Mouse (Mus musculus) neural tube, embryonic 15.5 days (tissue): ENCODE results near the gene Prkd1. TPM values are rescaled to one million over a fixed set of nuclear protein-coding genes. Genes with fewer than 3 reads are reported as not detected.

Source experiments
- ATAC-seq: fragments of 200-750 bp; cut with Nextera tagmentation; 2 replicates; pipeline ENCODE4 v1.8.0; 2017; ENCODE audit warnings: mild to moderate bottlenecking, moderate TSS enrichment, moderate library complexity; ENCODE audit not compliant: low FRiP score
- H3K27ac ChIP-seq: fragments of 300-500 bp; sonication (generic); replicated peaks from 2 replicates; pipeline ENCODE4 v1.5.1; 2015; ENCODE audit warnings: mild to moderate bottlenecking, inconsistent platforms
- H3K27me3 ChIP-seq: fragments of 300-500 bp; sonication (generic); replicated peaks from 2 replicates; pipeline ENCODE4 v1.6.1; 2015; ENCODE audit warnings: inconsistent platforms
- H3K36me3 ChIP-seq: fragments of 300-500 bp; sonication (generic); 2 replicates; pipeline ENCODE4 v1.6.1; 2015; ENCODE audit warnings: inconsistent platforms
- H3K4me1 ChIP-seq: fragments of 300-500 bp; sonication (generic); 2 replicates; pipeline ENCODE4 v1.6.1; 2015; ENCODE audit warnings: inconsistent platforms
- H3K4me2 ChIP-seq: fragments of 300-500 bp; sonication (generic); 2 replicates; pipeline ENCODE4 v1.6.1; 2015; ENCODE audit warnings: inconsistent platforms, mild to moderate bottlenecking, moderate library complexity
- H3K4me3 ChIP-seq: fragments of 300-500 bp; sonication (generic); replicated peaks from 2 replicates; pipeline ENCODE4 v1.5.1; 2015; ENCODE audit warnings: mild to moderate bottlenecking, inconsistent platforms
- H3K9ac ChIP-seq: fragments of 300-500 bp; sonication (generic); replicated peaks from 2 replicates; pipeline ENCODE4 v1.6.1; 2015; ENCODE audit warnings: mild to moderate bottlenecking, inconsistent platforms
- H3K9me3 ChIP-seq: fragments of 300-500 bp; sonication (generic); replicated peaks from 2 replicates; pipeline ENCODE4 v1.6.1; 2016; ENCODE audit warnings: inconsistent platforms
- WGBS: fragments of 180-500 bp; shearing (Covaris S2); methylation state at CpG from one replicate; pipeline ENCODE4 v1.1.7; 2015; ENCODE audit warnings: mixed read lengths; 5-methylcytosine and 5-hydroxymethylcytosine counted together
- polyA plus RNA-seq: library from polyadenylated mRNA; unstranded; fragments of >200 nt; fragmentation: Nextera tagmentation; extraction: Ambion mirVana; gene quantifications from 2 replicates; pipeline ENCODE4 v1.2.1, GENCODE M21; 2015

Prkd1 gene
- polyA plus RNA-seq, 1 experiment from 2014 or later, result 2.9 TPM

DNA sequence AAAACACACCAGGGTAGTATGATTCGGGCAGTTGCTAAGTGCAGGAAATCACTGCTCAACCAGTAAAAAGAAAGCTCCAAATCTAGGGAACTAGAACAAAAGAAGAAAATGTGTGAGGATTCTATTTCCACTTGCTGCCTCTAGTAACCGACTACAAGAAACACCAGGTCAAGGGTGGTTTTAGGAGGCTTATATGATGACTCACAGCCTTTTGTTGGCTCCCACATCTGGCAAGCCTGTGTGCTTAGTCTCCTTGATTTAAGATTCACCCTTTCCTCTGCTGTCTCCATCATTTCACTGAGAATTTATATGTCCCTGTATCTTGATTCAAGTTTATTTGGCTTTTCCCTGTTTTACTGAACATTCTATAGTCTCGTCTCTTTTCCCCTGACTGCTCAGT lies 339.6 kb downstream of the Prkd1 start:
- Histone ChIP-seq H3K36me3 (no peaks in the 10 kb centered on the region), H3K4me3 (no peak overlapping the region), H3K27ac (no peak overlapping the region), H3K9ac (no peak overlapping the region), H3K9me3 (no peaks in the 10 kb centered on the region), H3K4me2 (no peak overlapping the region), H3K27me3 (no peaks in the 10 kb centered on the region), H3K4me1 (no peaks in the 10 kb centered on the region)
- no peak for ATAC-seq
- 80% methylated on average over 3 of the region's 3 CpGs for WGBS

DNA sequence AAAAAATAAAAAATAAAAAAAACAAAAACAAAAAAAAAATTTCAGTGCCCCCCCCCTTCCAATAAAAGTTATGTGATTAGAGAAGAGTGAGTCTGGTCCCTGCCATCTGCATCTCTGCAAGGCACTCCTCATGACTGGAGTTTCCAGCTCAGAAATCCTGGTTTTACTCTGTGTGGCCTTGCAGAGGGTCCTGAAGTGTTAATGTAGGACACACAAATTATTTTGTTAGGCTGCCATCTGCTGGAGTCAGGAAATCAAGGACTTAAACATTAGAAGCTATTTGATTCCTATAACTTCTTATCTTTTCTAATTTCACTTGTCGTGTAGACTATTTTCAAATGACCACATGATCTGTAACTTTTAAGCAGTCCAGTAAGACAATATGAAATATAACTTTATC lies 347.6 kb downstream of the Prkd1 start:
- Histone ChIP-seq H3K27me3 (no peaks in the 10 kb centered on the region), H3K4me3 (no peak overlapping the region), H3K9me3 (no peaks in the 10 kb centered on the region), H3K4me2 (no peak overlapping the region), H3K4me1 (no peaks in the 10 kb centered on the region), H3K36me3 (no peaks in the 10 kb centered on the region), H3K27ac (no peak overlapping the region), H3K9ac (no peak overlapping the region)
- ATAC-seq, result no peak
- WGBS, result 51% methylated on average over 1 of the region's 1 CpGs

DNA sequence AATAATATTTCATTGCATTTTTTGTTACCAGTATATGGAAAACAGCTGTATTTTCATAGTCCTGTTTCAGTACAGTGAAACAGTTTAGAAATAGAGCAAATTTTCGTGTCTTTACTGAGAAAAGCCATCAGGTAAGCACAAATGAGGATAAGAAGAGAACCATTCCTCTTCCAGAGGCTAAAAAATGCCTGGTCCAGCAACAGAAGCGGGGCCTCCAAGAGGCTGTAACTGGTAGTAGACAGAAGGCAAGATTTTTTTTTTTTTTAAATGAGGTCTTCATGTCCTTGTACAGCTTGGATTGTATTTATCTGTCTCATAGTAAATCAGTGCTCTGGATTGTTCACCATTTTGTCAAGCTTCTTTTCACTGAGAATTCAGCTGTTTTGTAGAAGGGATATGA lies 352.8 kb downstream of the Prkd1 start:
- H3K4me3 ChIP-seq, result no peak overlapping the region
- H3K4me2 ChIP-seq, result no peak overlapping the region
- no peaks in the 10 kb centered on the region for H3K27me3 ChIP-seq
- no peaks in the 10 kb centered on the region for H3K4me1 ChIP-seq
- H3K9me3 ChIP-seq, result no peaks in the 10 kb centered on the region
- WGBS, result 56% methylated on average over 2 of the region's 2 CpGs
- H3K36me3 ChIP-seq, result no peaks in the 10 kb centered on the region
- no peak overlapping the region for H3K9ac ChIP-seq
- ATAC-seq, result no peak
- no peak overlapping the region for H3K27ac ChIP-seq

DNA sequence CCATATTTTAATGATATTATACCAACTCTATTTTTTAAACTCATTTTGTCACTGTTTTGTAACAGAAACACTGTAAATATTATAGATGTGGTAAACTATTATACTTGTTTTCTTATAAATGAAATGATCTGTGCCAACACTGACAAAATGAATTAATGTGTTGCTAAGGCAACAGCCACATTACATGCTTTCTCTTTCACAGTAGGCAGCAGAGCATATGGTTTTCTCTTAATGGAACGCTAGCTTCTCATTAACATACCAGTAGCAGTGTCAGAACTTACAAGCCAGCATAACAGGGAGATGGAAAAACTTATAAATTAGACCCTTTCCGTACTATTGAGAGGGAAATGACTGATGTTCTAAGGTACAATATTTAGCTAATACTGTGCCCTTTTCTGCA lies 353.3 kb downstream of the Prkd1 start:
- no peaks in the 10 kb centered on the region for H3K36me3 ChIP-seq
- H3K4me2 ChIP-seq, result no peak overlapping the region
- no peaks in the 10 kb centered on the region for H3K27me3 ChIP-seq
- H3K27ac ChIP-seq, result no peak overlapping the region
- H3K9ac ChIP-seq, result no peak overlapping the region
- no peak for ATAC-seq
- H3K9me3 ChIP-seq, result no peaks in the 10 kb centered on the region
- H3K4me3 ChIP-seq, result no peak overlapping the region
- H3K4me1 ChIP-seq, result no peaks in the 10 kb centered on the region
- whole genome bisulfite sequencing, result 15% methylated on average over 2 of the region's 2 CpGs

DNA sequence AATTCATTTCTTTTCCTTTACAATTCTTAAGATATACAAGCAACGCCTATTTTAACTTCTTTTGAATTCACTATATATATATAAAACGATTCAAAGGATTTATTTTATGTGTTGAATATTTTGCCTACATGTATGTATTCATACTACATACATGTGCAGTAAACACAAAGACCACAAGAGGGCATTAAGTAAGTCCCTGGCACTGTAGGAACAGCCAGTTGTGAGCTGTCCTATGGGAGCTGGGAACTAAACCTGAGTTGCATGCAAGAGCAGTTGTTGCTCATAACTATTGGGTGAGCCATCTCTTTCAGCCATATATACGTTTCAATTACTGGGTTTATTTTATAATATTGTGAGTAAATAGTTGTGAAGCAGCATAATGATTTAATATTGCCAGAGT lies 356.1 kb downstream of the Prkd1 start:
- no peak overlapping the region for H3K4me3 ChIP-seq
- 74% methylated on average over 3 of the region's 3 CpGs for WGBS
- H3K9ac ChIP-seq, result no peak overlapping the region
- H3K36me3 ChIP-seq, result no peaks in the 10 kb centered on the region
- no peaks in the 10 kb centered on the region for H3K4me1 ChIP-seq
- no peak overlapping the region for H3K27ac ChIP-seq
- H3K9me3 ChIP-seq, result no peaks in the 10 kb centered on the region
- no peak for ATAC-seq
- H3K4me2 ChIP-seq, result no peak overlapping the region
- H3K27me3 ChIP-seq, result no peaks in the 10 kb centered on the region
